Mouse (Mus musculus): Measurements from ENCODE around the gene Kxd1.
A peak's percentile ranks its signal among the peaks of the same experiment; 100 is the strongest.
"Not testable (repeated sequence)": the region's sequence is repeated elsewhere in the genome, so short reads cannot be mapped to it uniquely, and the experiment has no call there.

Gene Kxd1

GRCm38 (mm10) chr8:70513441-70513840, 14.3 kb downstream of the Kxd1 start:
- no peak for DNase-seq (ENCODE audit: low spot score in 2 of 2)

DNA sequence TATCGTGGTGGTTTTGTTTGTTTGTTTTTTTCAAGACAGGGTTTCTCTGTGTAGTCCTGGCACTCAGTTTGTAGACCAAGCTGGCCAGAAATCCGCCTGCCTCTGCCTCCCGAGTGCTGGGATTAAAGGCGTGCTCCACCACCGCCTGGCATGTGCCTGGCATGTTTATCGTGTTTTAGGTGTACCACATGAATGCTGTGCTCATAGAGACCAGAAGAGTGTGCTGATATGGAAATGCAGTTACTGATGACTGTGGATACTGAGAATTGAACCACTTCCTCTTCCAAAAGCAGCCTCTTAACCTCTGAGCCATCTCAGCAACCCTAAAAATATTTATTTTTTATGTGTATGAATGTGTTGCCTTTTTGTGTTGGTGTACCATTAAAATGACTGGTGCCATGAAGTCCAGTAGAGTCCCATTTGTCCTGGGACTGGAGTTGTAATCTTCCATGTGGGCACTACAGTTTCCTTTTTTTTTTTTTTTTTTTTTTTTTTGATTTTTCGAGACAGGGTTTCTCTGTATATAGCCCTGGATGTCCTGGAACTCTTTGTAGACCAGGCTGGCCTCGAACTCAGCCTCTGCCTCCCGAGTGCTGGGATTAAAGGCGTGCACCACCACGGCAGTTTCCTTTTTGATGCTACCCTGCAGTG, 15.4 kb downstream of the Kxd1 start:
- DNase-seq (ENCODE audit: low spot score in 2 of 2): no peak

GRCm38 (mm10) chr8:70511770-70512169, 16.0 kb downstream of the Kxd1 start:
- no peak for DNase-seq (ENCODE audit: low spot score in 2 of 2)

DNA sequence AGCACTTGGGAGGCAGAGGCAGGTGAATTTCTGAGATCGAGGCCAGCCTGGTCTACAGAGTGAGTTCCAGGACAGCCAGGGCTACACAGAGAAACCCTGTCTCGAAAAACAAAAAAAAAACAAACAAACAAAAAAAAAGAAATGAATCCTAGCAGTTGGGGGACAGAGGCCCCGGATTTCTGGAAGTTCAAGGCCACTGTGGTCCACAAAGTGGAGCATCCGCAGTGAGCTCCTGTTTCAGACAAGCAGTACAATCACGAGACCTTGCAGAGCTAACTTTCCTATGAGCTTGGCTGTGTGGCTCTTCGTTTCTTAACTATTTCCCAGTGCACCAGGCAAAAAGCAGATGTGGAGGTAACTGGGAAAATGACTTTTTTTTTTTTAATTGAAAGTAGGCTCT, 16.6 kb downstream of the Kxd1 start:
- DNase-seq (ENCODE audit: low spot score in 2 of 2): not testable (repeated sequence)

- DNase-seq (ENCODE audit: low spot score in 2 of 2): peak; percentile 97
Measured at GRCm38 (mm10) chr8:70510228-70510915, 17.4 kb downstream of the Kxd1 start, which contains the start of gene Uba52. TSS of gene Uba52 (minus strand) at chr8:70510801.

DNA sequence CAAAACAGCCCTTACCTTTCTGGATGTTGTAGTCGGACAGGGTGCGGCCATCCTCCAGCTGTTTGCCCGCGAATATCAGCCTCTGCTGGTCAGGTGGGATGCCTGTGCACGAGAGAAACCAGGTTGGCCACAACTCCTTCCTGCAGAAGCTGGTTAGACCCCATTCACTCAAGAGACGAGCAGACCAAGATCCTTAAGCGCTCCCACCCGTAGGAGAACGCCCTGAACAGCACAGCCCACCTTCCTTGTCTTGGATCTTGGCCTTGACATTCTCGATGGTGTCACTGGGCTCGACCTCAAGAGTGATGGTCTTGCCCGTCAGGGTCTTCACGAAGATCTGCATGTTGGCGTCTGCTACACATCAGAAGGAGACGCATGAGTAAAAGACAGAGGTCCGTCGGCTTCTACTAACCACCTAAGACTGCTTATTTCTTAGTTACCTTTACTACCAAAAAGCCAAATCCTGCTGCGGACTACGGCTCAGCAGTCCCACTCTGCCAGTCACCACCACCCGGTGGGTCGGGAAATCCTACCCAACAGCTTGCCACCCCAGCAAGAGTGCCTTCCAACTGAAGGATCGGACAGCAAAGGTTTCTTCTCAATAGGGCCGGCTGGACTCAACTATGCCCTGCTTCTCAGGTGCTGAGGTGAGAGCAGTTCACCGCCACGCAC, 18.3 kb downstream of the Kxd1 start:
- no peak for DNase-seq (ENCODE audit: low spot score in 2 of 2)

- no peak for DNase-seq (ENCODE audit: low spot score in 2 of 2)
Measured at GRCm38 (mm10) chr8:70507027-70507393, 20.7 kb downstream of the Kxd1 start.

DNA sequence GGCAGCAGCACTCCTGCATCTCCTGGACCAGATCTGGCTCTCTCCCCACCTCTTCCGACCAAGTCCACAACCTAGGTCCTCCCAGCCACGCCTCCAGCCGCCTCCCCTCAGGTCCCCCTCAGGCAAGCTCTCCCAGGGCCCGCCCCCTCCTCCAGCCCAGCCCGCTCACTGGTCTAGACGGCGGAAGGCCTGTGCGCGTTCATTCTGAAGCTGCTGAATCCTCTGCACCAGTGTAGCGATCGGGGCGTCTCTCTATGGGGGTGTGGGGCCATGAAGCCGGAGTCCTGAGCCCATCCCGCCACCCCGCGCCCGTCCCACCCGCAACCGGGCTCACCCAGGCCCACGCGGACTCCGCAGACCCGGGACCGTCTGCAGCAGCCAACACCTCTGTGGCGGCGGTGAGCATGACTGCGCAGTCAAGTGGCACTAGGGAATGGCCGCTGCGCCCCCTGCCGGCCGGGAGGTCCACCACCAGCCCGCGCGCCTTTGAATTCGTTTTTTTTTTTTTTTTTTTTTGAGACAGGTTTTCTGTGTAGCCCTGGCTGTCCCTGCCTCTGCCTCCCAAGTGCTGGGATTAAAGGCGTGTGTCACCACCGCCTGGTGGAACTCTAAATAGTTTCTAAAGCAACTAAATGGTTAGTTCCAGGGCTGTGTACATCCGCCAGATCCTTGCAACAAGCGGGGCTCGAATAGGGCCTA, 21.3 kb downstream of the Kxd1 start, which contains the start of gene Rex1bd:
TSS of gene Rex1bd (minus strand) at position 425 of the 699 bp plus-strand sequence.
- peak; percentile 91 to 93 for DNase-seq (ENCODE audit: low spot score in 2 of 2)

- no peak for DNase-seq (ENCODE audit: low spot score in 2 of 2)
Measured at GRCm38 (mm10) chr8:70505698-70506327, 21.9 kb downstream of the Kxd1 start.

DNA sequence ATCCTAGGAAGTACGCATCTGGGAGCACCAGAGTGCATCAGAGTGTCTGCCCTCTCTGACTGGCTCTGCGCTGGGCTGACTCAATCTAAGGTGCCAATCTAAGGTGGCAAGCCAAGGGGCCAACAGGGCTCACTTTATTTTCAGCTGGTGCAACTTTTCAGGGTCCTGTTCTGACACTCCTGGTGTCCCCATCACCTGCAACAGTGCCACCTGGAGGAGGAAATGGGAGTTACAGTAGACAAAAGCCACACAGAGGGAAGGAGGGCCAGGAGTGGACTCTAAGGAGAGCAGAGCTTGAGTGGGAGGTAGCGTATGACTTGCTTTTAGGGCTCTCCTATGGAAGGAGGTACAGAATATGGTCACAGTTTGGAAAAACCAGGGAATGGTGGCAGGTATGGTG, 22.9 kb downstream of the Kxd1 start:
- DNase-seq (ENCODE audit: low spot score in 2 of 2): peak; percentile 79 to 84

DNA sequence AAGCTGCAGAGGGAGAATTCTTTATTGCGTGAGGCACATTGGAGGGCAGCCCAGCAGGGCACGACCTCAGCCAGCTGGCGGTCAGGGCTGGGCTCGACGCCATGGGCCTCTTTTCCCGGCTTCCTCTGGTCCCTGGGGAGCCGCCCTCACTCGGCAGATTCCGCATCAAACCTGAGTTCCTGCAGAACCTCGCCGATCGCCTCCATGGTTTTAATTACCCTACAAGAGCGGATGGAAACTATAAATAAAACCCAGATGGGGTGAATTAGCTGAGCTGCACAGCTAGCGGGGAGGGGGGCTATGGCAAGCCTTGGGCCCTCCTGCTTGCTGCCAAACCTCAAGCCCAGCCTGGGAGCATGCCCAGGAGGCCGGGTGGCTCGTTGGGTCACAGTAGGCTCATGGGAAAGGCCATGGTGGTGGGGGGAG, 23.5 kb downstream of the Kxd1 start:
- DNase-seq (ENCODE audit: low spot score in 2 of 2): no peak

GRCm38 (mm10) chr8:70503062-70503750, 24.6 kb downstream of the Kxd1 start:
- peak in 1 of 2 experiments; percentile 58 for DNase-seq (ENCODE audit: low spot score in 2 of 2)

DNA sequence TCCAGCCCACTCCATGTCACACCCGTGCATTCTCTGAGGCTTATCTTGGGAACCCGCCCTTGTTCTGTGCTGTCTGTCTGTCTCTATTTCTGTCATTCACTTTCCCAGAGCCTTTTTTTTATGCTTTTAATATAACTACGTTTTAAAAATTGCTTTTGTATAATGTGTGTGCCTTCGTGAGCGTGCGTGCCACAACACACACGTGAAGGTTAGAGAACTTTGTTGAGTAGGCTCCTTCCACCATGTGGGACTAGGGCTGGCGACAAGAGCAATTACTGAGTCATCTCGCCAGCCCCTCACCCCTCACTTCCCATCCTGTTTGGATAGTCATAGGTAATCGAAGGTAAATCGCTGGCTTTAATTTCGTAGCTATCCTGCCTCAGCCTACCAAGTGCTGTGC, 25.2 kb downstream of the Kxd1 start:
- DNase-seq (ENCODE audit: low spot score in 2 of 2): no peak

GRCm38 (mm10) chr8:70501820-70502529, 25.8 kb downstream of the Kxd1 start:
- DNase-seq (ENCODE audit: low spot score in 2 of 2): no peak

GRCm38 (mm10) chr8:70500386-70501301, 27.1 kb downstream of the Kxd1 start:
- DNase-seq (ENCODE audit: low spot score in 2 of 2): peak in 1 of 2 experiments; percentile 58

DNA sequence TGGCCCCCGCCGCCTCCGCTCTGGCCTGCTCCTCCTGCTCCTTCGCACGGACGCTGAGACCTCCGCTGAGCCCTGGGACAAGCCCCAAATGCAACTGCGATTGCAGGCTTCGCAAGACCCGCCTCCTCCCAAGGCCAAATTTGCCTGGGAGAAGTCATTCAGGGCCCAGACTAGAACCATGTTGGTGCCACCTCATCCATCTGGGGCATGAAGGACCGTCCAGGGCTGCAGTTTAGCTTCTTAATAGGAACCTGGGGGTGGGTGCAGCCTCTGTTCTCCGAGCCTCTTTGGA, 32.0 kb downstream of the Kxd1 start:
- DNase-seq (ENCODE audit: low spot score in 2 of 2): no peak

GRCm38 (mm10) chr8:70495001-70495770, 32.6 kb downstream of the Kxd1 start:
- DNase-seq (ENCODE audit: low spot score in 2 of 2): no peak

- DNase-seq (ENCODE audit: low spot score in 2 of 2): peak; percentile 45 to 47
Measured at GRCm38 (mm10) chr8:70494416-70494945, 33.3 kb downstream of the Kxd1 start.
